Mouse (Mus musculus) left cerebral cortex, adult 2 months (tissue): ENCODE measurements around the gene Eif3c. TPM values are rescaled to one million over a fixed set of nuclear protein-coding genes. Genes with fewer than 3 reads are reported as not detected.

Experiments used
- DNase-seq, 2 experiments: peaks; one replicate each; pipeline ENCODE4 v3.0.0; 2021 to 2022; ENCODE audit warnings: low spot score in 2 of 2, mixed read lengths in 1 of 2; ENCODE audit errors: extremely low spot score in 1 of 2
- H3K27ac ChIP-seq: fragments of 200-600 bp; 2 replicates; pipeline ENCODE4 v1.8.1; 2022
- H3K4me3 ChIP-seq: fragments of 200-600 bp; 2 replicates; pipeline ENCODE4 v1.8.1; 2022
- CTCF ChIP-seq: fragments of 200-600 bp; IDR thresholded peaks from 2 replicates; pipeline ENCODE4 v1.8.1; 2022; ENCODE audit warnings: antibody characterized with exemption, mild to moderate bottlenecking, moderate library complexity
- intact Hi-C: fragments of 180-260 bp; cut with DNase I; formaldehyde crosslinking; loops from one replicate; pipeline ENCODE4 v1.15.1; 2025
- long read RNA-seq, 2 experiments: library from polyadenylated mRNA; stranded (forward); transcript quantifications; one replicate each; pipeline ENCODE4 v2.0.0; 2021; ENCODE audit warnings: borderline mapping rate in 2 of 2
- total RNA-seq, 2 experiments: library from RNA; stranded (reverse); gene quantifications; 2 replicates each; pipeline ENCODE4 v1.2.3; 2021

Gene Eif3c
- 100 to 1,000 TPM; 173 to 179 TPM for total RNA-seq
- long read RNA-seq, experiment 1, transcript Eif3c-201 (21 exons, 3,383 nt) = major isoform, 30 of 58 reads
- long read RNA-seq, experiment 1, partial matches to known transcripts = 27 of 58 reads
- long read RNA-seq, experiment 1, other reads (novel, unspliced or antisense) = 1 of 58 reads
- long read RNA-seq, experiment 2, transcript Eif3c-201 (21 exons, 3,383 nt) = major isoform, 23 of 46 reads
- long read RNA-seq, experiment 2, partial matches to known transcripts = 19 of 46 reads
- long read RNA-seq, experiment 2, other reads (novel, unspliced or antisense) = 4 of 46 reads

- peak within 1 kb of the TSS; percentile 85 for H3K27ac ChIP-seq
- no peak for TF ChIP-seq CTCF
- intact Hi-C loops = no loop called here
- DNase-seq = peak; percentile 80 to 85
- H3K4me3 ChIP-seq = peak within 1 kb of the TSS; percentile 85
Measured at GRCm38 (mm10) chr7:126566094-126566765, at the start of gene Eif3c. Gene Eif3c, minus strand, starts transcription at chr7:126566411.

- Histone ChIP-seq H3K4me3 (no peak overlapping the region), H3K27ac (no peak overlapping the region)
- no peak for DNase-seq
- intact Hi-C loops = no loop called here
- TF ChIP-seq CTCF = no peak
Measured at GRCm38 (mm10) chr7:126612736-126613135, 46.5 kb upstream of the Eif3c start.

GRCm38 (mm10) chr7:126607796-126608195 is 41.6 kb upstream of the Eif3c start:
- TF ChIP-seq CTCF = no peak
- DNase-seq = no peak
- intact Hi-C loops = loop anchor here (10.0 kb wide), 1 partner anchor 557 kb away; no protein-coding TSS in a partner anchor
- Histone ChIP-seq H3K27ac (no peak overlapping the region), H3K4me3 (no peak overlapping the region)

GRCm38 (mm10) chr7:126607064-126607463 is 40.9 kb upstream of the Eif3c start:
- DNase-seq = no peak
- intact Hi-C loops = loop anchor here (10.0 kb wide), 1 partner anchor 558 kb away; no protein-coding TSS in a partner anchor
- no peak for TF ChIP-seq CTCF
- no peak overlapping the region for H3K4me3 ChIP-seq
- no peak overlapping the region for H3K27ac ChIP-seq

GRCm38 (mm10) chr7:126606611-126607010 is 40.4 kb upstream of the Eif3c start:
- intact Hi-C loops = loop anchor here (10.0 kb wide), 1 partner anchor 558 kb away; no protein-coding TSS in a partner anchor
- Histone ChIP-seq H3K4me3 (no peak overlapping the region), H3K27ac (no peak overlapping the region)
- no peak for DNase-seq
- no peak for TF ChIP-seq CTCF

GRCm38 (mm10) chr7:126602650-126603049 is 36.4 kb upstream of the Eif3c start:
- no peak for DNase-seq
- Histone ChIP-seq H3K27ac (no peak overlapping the region), H3K4me3 (no peak overlapping the region)
- no peak for TF ChIP-seq CTCF
- intact Hi-C loops = loop anchor here (10.0 kb wide), 1 partner anchor 562 kb away; no protein-coding TSS in a partner anchor

GRCm38 (mm10) chr7:126601896-126602295 is 35.7 kb upstream of the Eif3c start:
- DNase-seq = no peak
- intact Hi-C loops = loop anchor here (10.0 kb wide), 1 partner anchor 563 kb away; no protein-coding TSS in a partner anchor
- H3K27ac ChIP-seq = no peak overlapping the region

GRCm38 (mm10) chr7:126598919-126599318 is 32.7 kb upstream of the Eif3c start:
- Histone ChIP-seq H3K27ac (no peak overlapping the region), H3K4me3 (no peak overlapping the region)
- intact Hi-C loops = no loop called here
- TF ChIP-seq CTCF = no peak
- DNase-seq = no peak

More at GRCm38 (mm10) chr7:126601896-126602295, 35.7 kb upstream of the Eif3c start:
- no peak overlapping the region for H3K4me3 ChIP-seq
- no peak for TF ChIP-seq CTCF

GRCm38 (mm10) chr7:126596414-126596813 is 30.2 kb upstream of the Eif3c start:
- Histone ChIP-seq H3K27ac (no peak overlapping the region), H3K4me3 (no peak overlapping the region)
- DNase-seq = no peak
- no peak for TF ChIP-seq CTCF
- intact Hi-C loops = no loop called here

- H3K4me3 ChIP-seq = no peak overlapping the region
- no peak overlapping the region for H3K27ac ChIP-seq
- no peak for TF ChIP-seq CTCF
- intact Hi-C loops = no loop called here
- no peak for DNase-seq
Measured at GRCm38 (mm10) chr7:126595890-126596289, 29.7 kb upstream of the Eif3c start.

- intact Hi-C loops = no loop called here
- no peak within 1 kb of the TSS for H3K27ac ChIP-seq
- no peak within 1 kb of the TSS for H3K4me3 ChIP-seq
- no peak for DNase-seq
- no peak for TF ChIP-seq CTCF
Measured at GRCm38 (mm10) chr7:126594862-126595561, 28.8 kb upstream of the Eif3c start, which contains the start of gene Il27. Gene Il27, minus strand, starts transcription at chr7:126594941.

- peak; percentile 52 for TF ChIP-seq CTCF
- DNase-seq = peak; percentile 31 to 40
- H3K27ac ChIP-seq = no peak overlapping the region
- H3K4me3 ChIP-seq = no peak overlapping the region
- intact Hi-C loops = loop anchor here (2.0 kb wide), 1 partner anchor 49 kb away; no protein-coding TSS in a partner anchor
Measured at GRCm38 (mm10) chr7:126587779-126588178, 21.6 kb upstream of the Eif3c start.
